Mouse (Mus musculus) testis, adult 2 months (tissue): ENCODE measurements around the gene Loxl3. TPM values are rescaled to one million over a fixed set of nuclear protein-coding genes. Genes with fewer than 3 reads are reported as not detected.
A peak's percentile ranks its signal among the peaks of the same experiment; 100 is the strongest.

Experiments
- H3K27ac ChIP-seq: fragments of 200-500 bp; 2 replicates; pipeline ENCODE4 v1.5.1; 2012; ENCODE audit warnings: low read depth, low read length; ENCODE audit not compliant: control insufficient read depth, insufficient read depth
- H3K27me3 ChIP-seq: fragments of 200-500 bp; 2 replicates; pipeline ENCODE4 v1.6.1; 2012; ENCODE audit warnings: mild to moderate bottlenecking, low read length, moderate library complexity; ENCODE audit not compliant: control insufficient read depth, insufficient read depth
- H3K36me3 ChIP-seq: fragments of 200-500 bp; 2 replicates; pipeline ENCODE4 v1.6.1; 2012; ENCODE audit warnings: mild to moderate bottlenecking, low read length; ENCODE audit not compliant: control insufficient read depth, insufficient read depth
- H3K4me1 ChIP-seq: fragments of 200-500 bp; 2 replicates; pipeline ENCODE4 v1.6.1; 2012; ENCODE audit warnings: low read length; ENCODE audit not compliant: control insufficient read depth, insufficient read depth
- H3K4me3 ChIP-seq: fragments of 200-500 bp; 2 replicates; pipeline ENCODE4 v1.5.1; 2012; ENCODE audit warnings: low read depth, mild to moderate bottlenecking, low read length, moderate library complexity, mixed read lengths; ENCODE audit not compliant: control insufficient read depth
- CTCF ChIP-seq: fragments of 200-500 bp; IDR thresholded peaks from 2 replicates; pipeline ENCODE4 v1.5.1; 2012; ENCODE audit warnings: low read depth, mild to moderate bottlenecking, inconsistent platforms, low read length, moderate library complexity; ENCODE audit not compliant: control insufficient read depth, insufficient read depth, insufficient replicate concordance
- POLR2A ChIP-seq: fragments of 200-500 bp; IDR thresholded peaks from 2 replicates; pipeline ENCODE4 v1.6.1; 2012; ENCODE audit warnings: low read depth, mild to moderate bottlenecking, inconsistent platforms, low read length, moderate library complexity; ENCODE audit not compliant: control insufficient read depth
- polyA plus RNA-seq: library from polyadenylated mRNA; depleted of rRNA; stranded (reverse); fragments of >200 nt; gene quantifications from 2 replicates; pipeline ENCODE4 v1.2.3, GENCODE M21; 2012

Gene Loxl3
- polyA plus RNA-seq, 1 experiment, result 1.3 TPM

- Histone ChIP-seq H3K4me1 (peaks cover 16% of the 10 kb centered on the region), H3K27me3 (no peaks in the 10 kb centered on the region; the same call in 1 of the 2 replicates), H3K4me3 (no peak overlapping the region), H3K36me3 (no peaks in the 10 kb centered on the region; the same call in 1 of the 2 replicates), H3K27ac (no peak overlapping the region)
- no peak for TF ChIP-seq POLR2A
- TF ChIP-seq CTCF, result no peak
Measured at GRCm38 (mm10) chr6:83083497-83083896, 49.5 kb downstream of the Loxl3 start.

- H3K4me3 ChIP-seq, result no peak overlapping the region
- peaks cover 12% of the 10 kb centered on the region for H3K4me1 ChIP-seq
- no peak overlapping the region for H3K27ac ChIP-seq
- no peaks in the 10 kb centered on the region; the same call in 1 of the 2 replicates for H3K27me3 ChIP-seq
- no peaks in the 10 kb centered on the region; the same call in 1 of the 2 replicates for H3K36me3 ChIP-seq
- TF ChIP-seq CTCF, result no peak
- TF ChIP-seq POLR2A, result no peak
Measured at GRCm38 (mm10) chr6:83084477-83084876, 50.5 kb downstream of the Loxl3 start.

- H3K27me3 ChIP-seq, result no peaks in the 10 kb centered on the region; the same call in 1 of the 2 replicates
- H3K4me3 ChIP-seq, result peak within 1 kb of the TSS; percentile 42
- H3K4me1 ChIP-seq, result peaks cover 12% of the 10 kb centered on the region
- no peaks in the 10 kb centered on the region; the same call in 1 of the 2 replicates for H3K36me3 ChIP-seq
- H3K27ac ChIP-seq, result no peak within 1 kb of the TSS
- TF ChIP-seq POLR2A (no peak), CTCF (no peak)
Measured at GRCm38 (mm10) chr6:83086121-83087035, 52.4 kb downstream of the Loxl3 start, which contains the start of gene Lbx2. Lbx2 (plus strand) TSS chr6:83086367.

GRCm38 (mm10) chr6:83087205-83087925 lies 53.4 kb downstream of the Loxl3 start:
- Histone ChIP-seq H3K4me3 (peak overlapping the region; percentile 42), H3K27me3 (no peaks in the 10 kb centered on the region; the same call in 1 of the 2 replicates), H3K27ac (no peak overlapping the region), H3K4me1 (peaks cover 12% of the 10 kb centered on the region), H3K36me3 (no peaks in the 10 kb centered on the region)
- TF ChIP-seq CTCF (no peak), POLR2A (no peak)

- H3K4me3 ChIP-seq, result no peak overlapping the region; the same call in 1 of the 2 replicates
- TF ChIP-seq POLR2A (no peak), CTCF (no peak)
- no peaks in the 10 kb centered on the region for H3K36me3 ChIP-seq
- H3K27ac ChIP-seq, result no peak overlapping the region
- no peaks in the 10 kb centered on the region; the same call in 1 of the 2 replicates for H3K27me3 ChIP-seq
- H3K4me1 ChIP-seq, result peaks cover 12% of the 10 kb centered on the region
Measured at GRCm38 (mm10) chr6:83087926-83088260, 53.9 kb downstream of the Loxl3 start.

- H3K27me3 ChIP-seq, result no peaks in the 10 kb centered on the region; the same call in 1 of the 2 replicates
- H3K27ac ChIP-seq, result no peak overlapping the region
- TF ChIP-seq POLR2A, result no peak
- no peaks in the 10 kb centered on the region for H3K36me3 ChIP-seq
- no peak overlapping the region for H3K4me3 ChIP-seq
- H3K4me1 ChIP-seq, result peaks cover 4% of the 10 kb centered on the region
Measured at GRCm38 (mm10) chr6:83092416-83093127, 58.6 kb downstream of the Loxl3 start.
